Mouse (Mus musculus) neural tube, embryonic 11.5 days (tissue): Measurements from ENCODE around the gene Mettl16. TPM values are rescaled to one million over a fixed set of nuclear protein-coding genes. Genes with fewer than 3 reads are reported as not detected.

Experiments used
- ATAC-seq: fragments of 200-750 bp; cut with Nextera tagmentation; 2 replicates; pipeline ENCODE4 v1.8.0; 2017; ENCODE audit warnings: moderate number of reproducible peaks, mild to moderate bottlenecking, moderate TSS enrichment, moderate library complexity; ENCODE audit not compliant: insufficient read depth, low FRiP score, low TSS enrichment
- DNase-seq: peaks from one replicate; pipeline ENCODE4 v3.0.0-alpha.2; 2015; ENCODE audit warnings: low spot score
- H3K27ac ChIP-seq: fragments of 300-500 bp; sonication (generic); 2 replicates; pipeline ENCODE4 v1.5.1; 2014; ENCODE audit warnings: low read depth, mild to moderate bottlenecking, low read length
- H3K27me3 ChIP-seq: fragments of 300-500 bp; sonication (generic); 2 replicates; pipeline ENCODE4 v1.6.1; 2014; ENCODE audit warnings: mild to moderate bottlenecking, low read length, mixed read lengths; ENCODE audit not compliant: control insufficient read depth, insufficient read depth
- H3K36me3 ChIP-seq: fragments of 300-500 bp; sonication (generic); 2 replicates; pipeline ENCODE4 v1.6.1; 2014; ENCODE audit warnings: mild to moderate bottlenecking, low read length, moderate library complexity, mixed read lengths; ENCODE audit not compliant: control insufficient read depth, insufficient read depth
- H3K4me1 ChIP-seq: fragments of 300-500 bp; sonication (generic); 2 replicates; pipeline ENCODE4 v1.6.1; 2014; ENCODE audit warnings: low read length, mixed read lengths; ENCODE audit not compliant: control insufficient read depth, insufficient read depth
- H3K4me2 ChIP-seq: fragments of 300-500 bp; sonication (generic); 2 replicates; pipeline ENCODE4 v1.6.1; 2014; ENCODE audit warnings: low read depth, mild to moderate bottlenecking, moderate library complexity
- H3K4me3 ChIP-seq: fragments of 300-500 bp; sonication (generic); 2 replicates; pipeline ENCODE4 v1.5.1; 2014; ENCODE audit warnings: low read depth, low read length
- H3K9ac ChIP-seq: fragments of 300-500 bp; sonication (generic); 2 replicates; pipeline ENCODE4 v1.6.1; 2014; ENCODE audit warnings: mild to moderate bottlenecking, low read length
- H3K9me3 ChIP-seq: fragments of 300-500 bp; sonication (generic); 2 replicates; pipeline ENCODE4 v1.6.1; 2016; ENCODE audit warnings: low read length; ENCODE audit not compliant: control insufficient read depth
- WGBS: fragments of 180-500 bp; shearing (Covaris S2); extraction: QIAGEN DNeasy Blood & Tissue Kit; methylation state at CpG from one replicate; pipeline ENCODE4 v1.1.7; 2014; 5-methylcytosine and 5-hydroxymethylcytosine counted together
- polyA plus RNA-seq: library from polyadenylated mRNA; unstranded; fragments of >200 nt; fragmentation: Nextera tagmentation; extraction: Ambion mirVana; gene quantifications from 2 replicates; pipeline ENCODE4 v1.2.1, GENCODE M21; 2014

Gene Mettl16
- polyA plus RNA-seq, 1 experiment from 2014 or later: 47.6 TPM

GRCm38 (mm10) chr11:74865252-74865651 is 94.6 kb downstream of the Mettl16 start:
- H3K4me1 ChIP-seq: no peaks in the 10 kb centered on the region; the same call in 1 of the 2 replicates
- no peak overlapping the region for H3K27ac ChIP-seq
- no peaks in the 10 kb centered on the region for H3K27me3 ChIP-seq
- H3K9me3 ChIP-seq: no peaks in the 10 kb centered on the region
- DNase-seq: no peak
- H3K4me2 ChIP-seq: no peak overlapping the region
- 77% methylated on average over 9 of the region's 9 CpGs for whole genome bisulfite sequencing
- H3K4me3 ChIP-seq: no peak overlapping the region
- no peak for ATAC-seq
- H3K9ac ChIP-seq: no peak overlapping the region
- H3K36me3 ChIP-seq: no peaks in the 10 kb centered on the region; the same call in 1 of the 2 replicates

- ATAC-seq: no peak
- no peaks in the 10 kb centered on the region for H3K9me3 ChIP-seq
- no peak for DNase-seq
- H3K9ac ChIP-seq: no peak overlapping the region
- H3K36me3 ChIP-seq: no peaks in the 10 kb centered on the region
- no peaks in the 10 kb centered on the region; the same call in 1 of the 2 replicates for H3K4me1 ChIP-seq
- H3K4me2 ChIP-seq: no peak overlapping the region
- H3K27ac ChIP-seq: no peak overlapping the region
- no peaks in the 10 kb centered on the region for H3K27me3 ChIP-seq
- WGBS: 86% methylated on average over 4 of the region's 4 CpGs
- no peak overlapping the region for H3K4me3 ChIP-seq
Measured at GRCm38 (mm10) chr11:74866640-74867039, 96.0 kb downstream of the Mettl16 start.

DNA sequence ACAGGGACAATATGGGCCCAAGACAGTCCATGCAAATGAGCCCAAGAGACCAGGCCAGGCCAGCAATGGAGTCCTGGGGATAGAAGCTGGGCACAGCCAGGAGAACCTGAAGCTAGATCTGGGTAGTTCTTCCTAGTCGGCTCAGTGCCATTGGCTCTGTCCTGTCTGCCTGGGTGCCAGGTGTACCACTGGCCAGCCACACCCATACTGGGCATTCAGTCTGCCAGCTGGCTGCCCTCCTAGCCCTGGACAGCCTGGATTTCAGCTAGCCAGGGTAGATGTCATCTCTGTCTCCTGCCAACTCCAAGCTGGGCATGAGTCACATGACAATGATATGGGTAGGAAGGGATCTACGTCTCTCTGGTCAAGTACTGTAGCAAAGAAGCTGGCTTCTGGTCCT is 96.6 kb downstream of the Mettl16 start:
- no peaks in the 10 kb centered on the region for H3K9me3 ChIP-seq
- ATAC-seq: no peak
- H3K9ac ChIP-seq: no peak overlapping the region
- H3K4me1 ChIP-seq: no peaks in the 10 kb centered on the region; the same call in 1 of the 2 replicates
- H3K4me2 ChIP-seq: no peak overlapping the region
- no peaks in the 10 kb centered on the region for H3K27me3 ChIP-seq
- no peak for DNase-seq
- 98% methylated on average over 2 of the region's 2 CpGs for WGBS
- H3K36me3 ChIP-seq: no peaks in the 10 kb centered on the region
- no peak overlapping the region for H3K27ac ChIP-seq
- H3K4me3 ChIP-seq: no peak overlapping the region

DNA sequence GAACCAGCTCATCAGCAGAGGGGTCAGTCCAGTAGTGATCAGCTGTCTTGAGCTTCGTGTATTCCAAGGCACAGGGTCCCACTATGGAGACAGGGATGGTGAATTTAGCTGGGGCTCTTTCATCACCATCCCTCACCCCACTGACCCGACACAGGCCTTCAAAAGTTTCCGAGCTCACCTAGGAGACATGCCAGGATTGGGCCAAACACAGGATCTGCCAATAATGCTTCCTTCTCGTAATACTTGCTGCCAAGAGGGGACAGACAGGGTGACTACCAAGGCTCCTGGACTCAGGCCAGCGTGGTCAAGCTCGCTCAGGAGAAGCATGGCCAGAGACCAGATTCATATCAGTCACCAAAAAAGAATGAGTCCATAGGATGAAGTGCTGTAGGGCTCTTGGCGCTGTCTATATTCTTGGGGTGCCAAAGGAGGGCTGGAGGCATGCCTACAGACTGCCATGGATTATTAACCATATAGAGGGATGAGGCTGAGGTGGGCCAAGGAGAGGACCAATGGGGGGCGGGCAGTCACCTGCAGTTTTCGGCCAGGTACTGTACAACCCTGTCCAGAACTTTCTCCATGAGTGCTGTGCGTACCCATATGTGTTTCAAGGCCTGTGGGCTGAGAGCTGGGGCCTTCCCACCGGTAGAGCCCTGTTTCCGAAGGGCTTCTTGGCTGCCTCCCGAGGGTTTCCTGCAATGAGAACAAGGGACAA is 97.6 kb downstream of the Mettl16 start:
- Histone ChIP-seq H3K4me2 (no peak overlapping the region), H3K4me3 (no peak overlapping the region), H3K4me1 (no peaks in the 10 kb centered on the region; the same call in 1 of the 2 replicates), H3K9ac (no peak overlapping the region), H3K27ac (no peak overlapping the region), H3K36me3 (no peaks in the 10 kb centered on the region), H3K9me3 (no peaks in the 10 kb centered on the region), H3K27me3 (no peaks in the 10 kb centered on the region)
- DNase-seq (no peak), ATAC-seq (no peak)
- 90% methylated on average over 13 of the region's 13 CpGs for whole genome bisulfite sequencing

- Histone ChIP-seq H3K27me3 (no peaks in the 10 kb centered on the region), H3K4me3 (no peak overlapping the region), H3K9me3 (no peaks in the 10 kb centered on the region), H3K9ac (no peak overlapping the region), H3K4me1 (no peaks in the 10 kb centered on the region; the same call in 1 of the 2 replicates), H3K36me3 (no peaks in the 10 kb centered on the region), H3K27ac (peak overlapping the region; percentile 67), H3K4me2 (0 out of 2 replicates have a peak overlapping the region, but pooled peaks have one; percentile 7)
- 0 out of 2 replicates have a peak, but pooled peaks have one; percentile 20 for ATAC-seq
- DNase-seq: peak; percentile 23
- 74% methylated on average over 6 of the region's 6 CpGs for WGBS
Measured at GRCm38 (mm10) chr11:74869603-74870002, 99.0 kb downstream of the Mettl16 start.

- no peak overlapping the region for H3K9ac ChIP-seq
- no peaks in the 10 kb centered on the region for H3K9me3 ChIP-seq
- no peak overlapping the region for H3K4me2 ChIP-seq
- no peak overlapping the region for H3K4me3 ChIP-seq
- no peaks in the 10 kb centered on the region for H3K27me3 ChIP-seq
- no peak for ATAC-seq
- 77% methylated on average over 4 of the region's 4 CpGs for WGBS
- no peak overlapping the region for H3K27ac ChIP-seq
- DNase-seq: no peak
- no peaks in the 10 kb centered on the region for H3K36me3 ChIP-seq
- no peaks in the 10 kb centered on the region; the same call in 1 of the 2 replicates for H3K4me1 ChIP-seq
Measured at GRCm38 (mm10) chr11:74870544-74870943, 99.9 kb downstream of the Mettl16 start.

GRCm38 (mm10) chr11:74870991-74871622 is 100.5 kb downstream of the Mettl16 start:
- Histone ChIP-seq H3K4me3 (no peak overlapping the region), H3K36me3 (no peaks in the 10 kb centered on the region), H3K4me2 (no peak overlapping the region), H3K9me3 (no peaks in the 10 kb centered on the region), H3K9ac (no peak overlapping the region), H3K27me3 (no peaks in the 10 kb centered on the region), H3K27ac (no peak overlapping the region), H3K4me1 (peaks cover under 1% of the 10 kb centered on the region)
- ATAC-seq (no peak), DNase-seq (no peak)
- WGBS: 32% methylated on average over 12 of the region's 12 CpGs

GRCm38 (mm10) chr11:74874630-74875029 is 104.0 kb downstream of the Mettl16 start:
- no peak overlapping the region for H3K9ac ChIP-seq
- H3K27ac ChIP-seq: no peak overlapping the region
- ATAC-seq: no peak
- no peaks in the 10 kb centered on the region for H3K9me3 ChIP-seq
- no peak overlapping the region for H3K4me3 ChIP-seq
- H3K4me2 ChIP-seq: no peak overlapping the region
- 57% methylated on average over 3 of the region's 3 CpGs for WGBS
- H3K27me3 ChIP-seq: no peaks in the 10 kb centered on the region
- DNase-seq: no peak
- H3K4me1 ChIP-seq: peaks cover 11% of the 10 kb centered on the region
- no peaks in the 10 kb centered on the region for H3K36me3 ChIP-seq

- no peak overlapping the region; the same call in 1 of the 2 replicates for H3K27ac ChIP-seq
- H3K4me3 ChIP-seq: no peak overlapping the region
- peak; percentile 69 for ATAC-seq
- no peaks in the 10 kb centered on the region for H3K36me3 ChIP-seq
- DNase-seq: peak; percentile 70
- H3K4me2 ChIP-seq: peak overlapping the region; percentile 7
- no peak overlapping the region for H3K9ac ChIP-seq
- H3K9me3 ChIP-seq: no peaks in the 10 kb centered on the region
- 1% methylated on average over 9 of the region's 9 CpGs for WGBS
- H3K27me3 ChIP-seq: no peaks in the 10 kb centered on the region
- peaks cover 11% of the 10 kb centered on the region; the same call in 1 of the 2 replicates for H3K4me1 ChIP-seq
Measured at GRCm38 (mm10) chr11:74876801-74877200, 106.2 kb downstream of the Mettl16 start.
